Mouse (Mus musculus): ENCODE data around the gene Mcoln2.

Mcoln2 gene

DNA sequence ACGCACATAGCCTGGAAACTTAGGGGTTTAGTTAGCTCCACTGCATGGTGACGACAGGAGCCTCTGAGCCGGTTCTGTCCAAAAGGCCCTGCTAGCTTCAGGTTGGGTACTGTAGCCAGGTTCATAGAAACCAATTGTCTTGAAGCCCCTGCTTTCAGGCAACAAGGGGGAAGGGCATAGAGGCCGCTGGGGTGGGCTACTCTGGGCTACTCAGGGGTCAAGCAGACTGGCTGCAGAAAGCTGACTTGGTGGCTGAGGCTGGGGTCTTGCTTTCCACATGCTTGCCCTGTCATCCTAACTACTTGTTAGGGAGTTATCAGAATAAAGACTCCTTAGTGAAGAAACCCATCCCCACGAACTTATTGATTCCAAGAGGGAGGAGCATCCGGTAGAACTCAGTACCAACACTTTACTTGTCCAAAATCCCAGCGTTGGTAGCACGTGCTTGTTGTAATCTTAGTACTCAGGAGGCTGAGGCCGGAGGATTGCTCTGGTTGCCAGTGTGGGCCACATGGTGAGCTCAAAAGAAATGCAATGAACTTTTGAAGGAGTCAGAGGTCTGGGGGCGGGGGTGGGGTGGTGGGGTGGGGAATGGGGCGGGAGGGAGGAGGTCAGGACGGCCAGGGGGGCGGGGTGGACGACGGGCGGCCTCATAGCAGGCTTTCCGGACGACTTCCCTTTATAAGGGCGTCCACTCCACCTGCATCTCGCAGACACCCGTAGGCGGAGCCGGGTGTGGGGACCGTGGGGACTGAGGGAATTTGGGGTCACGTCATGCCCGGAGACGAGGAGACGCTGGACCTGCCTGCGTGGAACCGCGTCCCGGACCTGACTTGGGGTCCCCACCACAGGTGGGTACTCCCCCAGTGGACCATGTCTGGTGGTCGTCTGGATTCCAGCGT, at the start of gene Mcoln2:
Gene Mcoln2, plus strand, starts transcription at position 678 of the 902 bp plus-strand sequence.
- no peak for DNase-seq (ENCODE audit: low spot score in 2 of 2)

DNA sequence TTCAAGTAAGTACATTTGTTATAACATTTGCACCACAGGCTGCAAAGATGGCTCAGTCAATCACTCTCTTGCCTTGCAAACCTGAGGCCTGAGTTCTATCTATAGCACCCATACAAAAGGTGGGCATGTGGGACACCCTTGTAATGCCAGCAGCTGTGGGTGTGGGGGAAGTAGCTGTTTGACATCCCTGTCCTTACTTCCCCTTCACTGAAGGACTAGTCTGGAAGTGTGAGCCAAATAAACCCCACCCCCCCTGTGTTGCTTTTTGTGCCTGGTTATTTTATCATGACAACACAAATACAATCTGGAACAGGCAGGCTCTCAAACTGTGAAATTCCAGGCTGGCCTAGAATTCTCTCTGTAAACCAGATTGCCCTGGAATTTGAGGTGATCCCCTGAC, 49.7 kb upstream of the Mcoln2 start:
- no peak for DNase-seq (ENCODE audit: low spot score in 2 of 2)

DNA sequence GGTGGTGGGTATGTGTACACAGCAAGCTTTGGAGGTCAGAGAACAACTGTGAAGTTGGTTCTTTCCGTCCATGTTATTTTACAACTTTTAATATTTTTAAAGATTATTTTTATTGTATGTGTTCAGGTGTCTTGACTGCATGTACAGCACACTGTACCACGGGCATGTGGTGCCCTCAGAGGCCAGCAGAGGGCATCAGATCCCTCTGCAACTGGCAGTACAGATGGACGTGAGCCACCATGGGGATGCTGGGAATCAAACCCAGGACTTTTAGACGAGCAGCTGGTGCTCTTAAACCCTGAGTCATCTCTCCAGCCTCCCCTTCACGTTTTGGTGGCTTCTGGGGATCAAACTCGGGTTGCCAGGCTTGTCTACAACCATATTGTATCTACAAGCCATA, 47.6 kb upstream of the Mcoln2 start:
- DNase-seq (ENCODE audit: low spot score in 2 of 2) = no peak

DNA sequence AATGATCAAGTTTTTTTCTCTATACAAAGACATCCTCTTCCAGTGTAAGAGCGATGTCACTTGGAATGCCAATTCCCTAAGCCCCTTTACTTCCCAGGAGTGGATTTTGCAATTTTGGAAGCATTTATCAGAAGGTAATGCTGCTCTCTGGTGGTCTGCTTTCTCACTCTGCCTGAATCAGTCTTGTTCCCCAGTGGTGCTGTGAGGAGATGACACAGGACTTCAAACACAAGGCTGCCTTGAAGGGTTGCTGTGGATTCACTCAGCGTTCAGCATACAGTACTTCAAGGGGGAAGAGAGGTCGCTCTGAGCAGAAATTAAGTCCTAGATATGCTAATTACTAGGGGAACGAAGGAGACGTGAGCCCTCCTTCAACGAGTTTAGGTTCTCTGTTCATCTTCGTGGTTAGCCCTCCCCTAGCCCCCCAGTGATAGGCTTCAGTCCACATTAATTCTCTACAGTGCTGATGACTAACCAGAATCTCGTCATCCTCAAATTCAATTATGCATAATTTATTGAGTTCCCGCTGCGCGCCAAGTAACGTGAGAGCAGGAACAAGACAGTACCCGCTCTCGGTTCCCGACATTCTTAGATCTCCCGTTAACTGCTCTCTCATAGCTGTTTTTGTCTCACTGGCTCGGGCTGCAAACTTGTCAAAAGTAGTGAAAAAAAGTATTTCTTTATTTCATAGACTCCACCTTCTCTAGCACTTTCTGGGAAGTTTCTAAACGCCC, 42.4 kb upstream of the Mcoln2 start:
- DNase-seq (ENCODE audit: low spot score in 2 of 2) = no peak

DNA sequence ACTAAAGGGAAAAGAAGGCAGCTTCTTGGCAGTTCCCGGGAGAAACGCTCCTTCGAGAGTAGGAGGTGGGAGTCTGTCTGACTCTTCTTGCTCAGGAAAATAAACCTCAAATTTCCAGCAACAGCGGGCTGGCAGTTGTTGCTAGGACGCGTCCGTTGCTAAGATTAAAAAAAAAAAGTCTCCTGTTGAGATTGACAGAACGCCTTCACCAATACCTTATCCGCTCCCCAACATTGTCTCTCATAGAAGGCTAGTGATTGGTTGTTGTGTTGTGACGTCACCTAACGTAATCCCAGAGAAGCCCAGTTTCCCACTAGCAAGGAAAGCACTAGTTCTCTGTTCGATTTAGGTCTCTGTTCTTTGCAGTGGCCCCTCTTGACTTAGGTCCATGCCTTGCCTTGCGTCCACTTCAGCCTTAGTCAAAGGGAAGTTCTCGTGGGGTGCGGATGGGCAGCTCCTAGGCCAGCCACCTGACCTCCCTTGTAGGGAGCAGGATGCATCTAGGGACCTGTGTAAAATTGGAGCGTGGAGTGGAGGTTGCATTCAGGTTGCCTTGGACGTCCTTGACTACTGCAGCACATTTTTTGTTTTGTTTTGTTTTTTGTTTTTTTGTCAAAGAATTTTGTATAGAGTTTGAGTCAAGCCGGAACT, 41.6 kb upstream of the Mcoln2 start, which contains the start of gene Wdr63:
Gene Wdr63, minus strand, starts transcription at position 210 of the 651 bp plus-strand sequence.
- peak; percentile 10 to 27 for DNase-seq (ENCODE audit: low spot score in 2 of 2)

DNA sequence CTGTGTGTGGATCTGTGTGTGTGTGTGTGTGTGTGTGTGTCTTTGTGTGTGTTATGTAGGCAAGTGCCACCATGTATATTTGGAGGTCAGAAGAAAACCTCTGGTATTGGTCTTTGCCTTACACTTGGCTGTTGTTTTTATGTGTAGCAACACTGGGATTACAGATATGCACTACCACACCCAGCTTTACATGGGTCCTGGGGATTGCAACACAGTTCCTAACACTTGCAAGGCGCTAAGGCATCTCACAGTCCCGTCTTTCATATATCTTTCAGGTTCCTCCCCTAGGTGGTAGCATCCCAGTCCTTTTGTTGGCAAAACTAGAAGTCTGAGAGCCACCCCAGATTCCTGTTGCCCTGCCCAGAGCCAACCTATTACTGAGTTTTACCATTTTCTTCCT, 40.7 kb upstream of the Mcoln2 start:
- no peak for DNase-seq (ENCODE audit: low spot score in 2 of 2)

DNA sequence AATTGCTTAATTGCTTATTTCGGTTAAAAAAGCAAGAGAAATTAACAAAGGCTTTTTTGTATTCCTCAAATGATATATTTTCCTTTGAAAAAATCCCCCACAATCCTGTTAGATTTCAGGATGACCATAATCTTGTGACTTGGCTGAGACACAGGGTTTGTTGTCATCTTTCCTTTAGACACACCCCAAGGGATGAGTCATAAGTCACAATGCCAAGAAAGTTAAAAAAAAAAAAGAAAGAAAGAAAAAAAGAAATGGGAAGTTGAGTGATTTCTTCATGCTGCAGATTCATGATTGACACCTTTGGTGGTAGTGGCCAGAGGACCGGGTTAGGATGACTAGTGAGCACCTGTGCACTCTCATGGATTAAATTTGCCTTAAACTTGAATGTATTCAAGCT, 39.3 kb upstream of the Mcoln2 start:
- DNase-seq (ENCODE audit: low spot score in 2 of 2) = no peak

DNA sequence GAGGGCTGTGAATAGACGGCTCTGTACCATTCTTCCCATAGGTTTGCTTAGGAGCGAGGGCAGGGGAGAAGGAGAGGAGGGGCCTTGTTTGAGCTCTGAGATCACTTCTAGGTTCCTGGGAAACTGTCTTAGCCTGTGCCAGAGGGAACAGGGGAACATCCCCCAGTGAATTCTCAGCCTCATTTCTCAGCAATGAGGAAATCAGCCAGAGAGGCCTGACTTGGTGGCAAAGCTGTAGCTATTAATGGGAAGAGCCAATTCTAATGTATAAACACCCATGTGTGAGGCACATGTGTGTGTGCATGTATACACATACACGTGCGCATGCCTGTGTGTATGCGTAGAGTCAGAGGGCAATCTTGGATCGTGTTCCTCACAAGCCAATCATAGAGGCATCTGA, 38.7 kb upstream of the Mcoln2 start:
- no peak for DNase-seq (ENCODE audit: low spot score in 2 of 2)

DNA sequence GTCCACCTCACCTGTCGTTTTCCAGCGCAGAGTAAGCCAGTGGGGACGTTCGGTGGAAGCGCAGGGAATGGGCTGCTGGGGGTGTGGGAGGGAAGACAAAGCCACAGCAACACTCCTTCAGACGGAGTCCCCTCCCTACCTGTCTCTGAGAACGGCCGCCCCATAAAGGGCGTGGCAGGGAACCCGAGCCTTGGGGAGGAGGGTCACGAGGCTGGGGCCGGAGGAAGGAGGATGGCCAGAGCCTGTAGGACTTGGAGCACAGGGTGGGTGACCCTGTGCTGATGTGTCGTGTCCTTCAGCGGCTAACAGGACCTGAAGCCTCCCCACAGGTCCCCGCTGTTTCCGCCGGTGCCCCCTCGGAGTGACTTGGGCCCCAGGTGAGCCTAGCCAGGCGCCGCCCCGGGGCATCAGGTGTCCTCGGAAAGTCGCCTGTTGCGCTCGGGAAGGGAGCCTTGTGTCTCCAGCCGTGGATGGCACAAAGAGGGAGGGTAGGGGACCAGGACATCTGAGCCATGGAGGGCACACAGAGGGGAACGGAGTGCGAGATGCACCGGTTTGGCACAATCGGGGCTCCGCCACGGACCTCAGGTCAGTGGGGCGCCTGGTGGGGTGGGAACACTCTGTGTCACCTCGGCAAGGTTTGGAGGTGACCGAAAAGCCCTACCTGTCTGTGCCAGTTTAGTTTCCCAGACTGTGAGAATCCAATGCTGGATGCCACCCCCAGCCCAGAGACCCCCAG, 32.2 kb upstream of the Mcoln2 start, which contains the start of gene Mcoln3:
Gene Mcoln3, plus strand, starts transcription at position 193 of the 739 bp plus-strand sequence.
- no peak for DNase-seq (ENCODE audit: low spot score in 2 of 2)

DNA sequence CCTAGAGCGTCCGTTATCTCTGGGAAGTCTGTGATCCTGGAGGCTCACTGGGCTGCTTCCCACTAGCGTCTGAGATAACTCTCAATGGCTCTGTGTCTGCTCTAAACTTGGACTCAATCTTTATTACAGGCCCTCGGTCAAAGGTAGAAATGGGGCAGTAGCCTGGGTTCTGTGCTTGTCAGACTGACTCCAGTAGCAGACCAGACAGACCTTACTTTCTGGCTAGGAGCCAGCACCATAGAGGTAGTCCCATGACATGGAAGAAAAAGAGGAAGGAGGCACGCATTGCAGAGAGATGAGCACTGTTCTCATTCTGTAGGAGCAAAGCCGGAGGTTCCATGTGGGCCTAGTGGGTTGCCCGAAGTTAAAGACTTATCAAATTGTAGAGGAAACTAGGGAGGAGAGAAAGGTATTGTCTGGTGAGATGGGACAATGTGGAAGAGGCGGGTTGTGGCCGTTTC, 31.6 kb upstream of the Mcoln2 start:
- no peak for DNase-seq (ENCODE audit: low spot score in 2 of 2)

DNA sequence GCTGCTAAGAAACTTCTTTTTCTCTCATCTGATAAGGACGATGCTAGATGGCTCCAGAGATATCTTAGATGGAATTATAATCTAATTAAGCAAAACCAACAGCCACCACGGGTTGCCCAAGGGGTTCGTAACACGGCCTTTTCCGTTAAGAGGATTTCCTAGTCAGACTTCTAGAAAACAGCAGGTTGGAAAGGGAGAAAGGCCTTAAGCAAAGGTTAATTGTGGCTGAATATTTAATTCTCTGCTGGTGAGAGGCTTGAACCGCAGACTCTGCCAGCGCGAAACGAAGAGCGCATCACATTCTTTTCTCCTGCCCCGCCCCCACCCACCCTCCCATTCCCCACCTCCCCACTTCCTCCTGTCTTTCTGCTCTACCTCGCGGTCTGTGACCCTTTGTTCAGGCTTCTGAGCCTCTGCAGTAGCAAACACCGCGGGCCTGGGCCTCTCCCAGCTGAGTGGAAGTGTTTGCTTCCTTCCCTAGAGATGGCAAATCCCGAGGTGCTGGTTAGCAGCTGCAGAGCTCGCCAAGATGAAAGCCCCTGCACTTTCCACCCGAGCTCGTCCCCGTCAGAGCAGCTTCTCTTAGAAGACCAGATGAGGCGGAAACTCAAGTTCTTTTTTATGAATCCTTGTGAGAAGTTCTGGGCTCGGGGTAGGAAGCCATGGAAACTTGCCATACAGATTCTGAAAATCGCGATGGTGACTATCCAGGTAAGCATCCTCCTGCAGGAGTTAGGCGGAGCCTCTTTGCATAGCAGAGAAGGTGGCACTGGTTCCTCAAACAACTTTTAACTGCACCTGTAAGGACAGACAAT, 28.1 kb upstream of the Mcoln2 start:
- DNase-seq (ENCODE audit: low spot score in 2 of 2) = no peak

DNA sequence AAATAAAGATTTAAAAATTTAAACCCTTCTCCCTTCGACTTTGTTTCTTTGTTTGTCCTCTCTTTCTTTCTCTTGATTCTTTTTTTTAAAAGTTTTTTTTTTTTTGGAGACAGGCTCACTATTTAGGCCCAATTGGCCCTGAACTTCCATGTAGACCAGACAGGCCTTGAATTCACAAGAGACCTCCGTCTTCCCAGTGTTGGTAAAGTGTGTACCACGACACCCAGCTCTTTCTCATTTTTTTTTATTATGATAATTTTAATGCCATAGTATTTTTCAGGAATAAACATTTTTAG, 27.6 kb upstream of the Mcoln2 start:
- DNase-seq (ENCODE audit: low spot score in 2 of 2) = no peak

DNA sequence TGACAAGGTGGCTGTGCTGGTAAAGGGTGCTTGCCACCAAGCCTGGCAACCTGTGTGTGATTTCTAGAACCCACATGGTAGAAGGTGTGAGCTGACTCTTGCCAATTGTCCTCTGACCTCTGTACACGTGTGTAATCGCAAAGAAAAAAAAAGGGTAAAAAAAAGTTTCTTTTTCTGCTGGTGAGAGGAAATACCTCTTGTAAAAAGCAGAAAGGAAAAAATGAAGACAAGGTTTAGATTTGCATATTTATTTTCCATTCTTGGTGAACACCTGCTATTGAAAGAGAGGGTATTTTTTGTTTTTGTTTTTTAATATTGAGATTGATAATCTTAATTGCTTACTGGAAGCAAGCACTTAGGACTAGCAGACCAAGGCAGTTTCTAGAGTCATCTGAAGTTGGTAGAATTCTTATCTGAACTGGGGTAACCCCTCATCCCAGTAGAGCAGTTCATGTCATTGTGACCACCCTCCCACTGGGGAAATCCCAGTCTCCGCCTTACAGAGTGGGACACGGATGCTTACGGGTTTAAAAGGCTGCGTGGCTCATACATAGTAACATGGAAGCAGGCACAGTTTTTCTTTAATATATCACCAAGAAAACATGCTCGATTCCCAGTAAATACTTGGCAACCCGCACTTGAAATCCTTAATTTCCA, 26.7 kb upstream of the Mcoln2 start:
- no peak for DNase-seq (ENCODE audit: low spot score in 2 of 2)

DNA sequence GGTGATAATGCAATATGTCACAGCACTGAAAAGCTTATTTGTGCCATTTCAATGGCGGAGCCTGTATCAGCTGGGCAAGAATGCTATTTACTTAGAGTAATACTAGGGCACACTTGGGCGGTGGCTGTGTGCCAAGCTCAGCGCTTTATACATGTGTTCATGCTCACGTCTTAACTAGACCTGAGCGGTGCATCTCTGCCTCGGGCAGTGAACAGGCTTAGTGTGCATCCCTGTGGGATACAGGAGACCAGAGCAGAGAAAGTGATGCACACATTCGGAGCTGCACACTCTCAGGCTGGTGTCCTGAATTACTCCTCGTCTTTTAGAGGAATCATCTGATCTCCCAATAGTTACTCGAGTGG, 26.2 kb upstream of the Mcoln2 start:
- no peak for DNase-seq (ENCODE audit: low spot score in 2 of 2)

DNA sequence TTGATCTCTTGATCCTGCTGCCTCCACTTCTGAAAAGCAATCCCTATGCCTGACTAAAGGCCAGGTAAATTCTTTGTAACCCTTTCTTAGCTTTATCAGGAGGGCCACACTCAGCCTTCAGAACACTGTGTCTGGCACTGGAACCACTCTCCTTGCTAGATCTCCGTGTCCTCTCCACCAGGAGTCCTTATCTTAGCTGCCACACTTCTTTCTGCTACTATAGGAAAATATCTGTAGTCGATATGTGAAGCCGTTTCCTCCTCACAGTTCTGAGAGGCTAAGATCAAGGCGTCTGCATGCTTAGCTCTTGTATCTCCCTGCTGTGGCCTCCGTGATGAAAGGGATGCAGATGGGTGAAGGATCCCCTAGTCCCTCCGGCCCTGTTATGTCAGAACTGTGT, 22.4 kb upstream of the Mcoln2 start:
- no peak for DNase-seq (ENCODE audit: low spot score in 2 of 2)

DNA sequence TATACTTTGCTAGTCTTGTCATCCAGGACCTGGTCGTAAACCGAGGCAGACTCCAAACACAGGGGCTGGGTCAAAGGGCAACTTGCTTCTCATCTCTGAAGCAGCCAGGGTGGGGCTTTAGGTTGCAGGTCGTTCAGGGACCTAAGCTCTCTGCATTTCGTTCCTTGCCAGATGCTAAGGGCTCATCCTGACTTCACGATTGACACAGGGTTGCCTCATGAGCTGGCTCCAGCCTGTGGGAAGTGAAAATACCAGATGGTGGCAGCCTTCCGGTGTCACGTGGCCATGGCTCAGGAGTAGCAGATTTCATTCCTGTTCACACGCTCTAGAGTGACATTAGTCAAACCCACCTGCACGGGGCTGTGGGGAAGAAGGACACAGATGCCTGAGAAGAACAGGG, 14.8 kb upstream of the Mcoln2 start:
- no peak for DNase-seq (ENCODE audit: low spot score in 2 of 2)

DNA sequence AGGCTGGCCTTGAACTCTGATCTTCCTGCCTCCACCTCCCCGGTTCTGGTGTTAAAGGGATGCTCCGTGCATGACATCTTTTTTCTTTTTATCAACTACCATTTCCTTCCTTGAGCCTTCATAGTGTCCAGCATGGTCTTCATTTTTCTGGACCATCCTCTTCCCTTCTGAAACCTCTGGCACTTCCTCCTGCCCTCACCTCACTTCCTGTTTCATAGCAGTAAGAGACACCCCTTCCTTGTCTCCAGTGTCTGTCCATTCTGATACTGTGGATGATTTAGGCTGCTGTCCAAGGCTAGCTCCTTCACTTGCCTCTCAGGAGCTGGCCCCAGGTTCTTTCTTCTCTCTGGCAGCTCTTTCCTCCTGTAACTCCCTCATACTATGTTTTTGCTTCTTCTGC, 14.2 kb upstream of the Mcoln2 start:
- DNase-seq (ENCODE audit: low spot score in 2 of 2) = no peak

DNA sequence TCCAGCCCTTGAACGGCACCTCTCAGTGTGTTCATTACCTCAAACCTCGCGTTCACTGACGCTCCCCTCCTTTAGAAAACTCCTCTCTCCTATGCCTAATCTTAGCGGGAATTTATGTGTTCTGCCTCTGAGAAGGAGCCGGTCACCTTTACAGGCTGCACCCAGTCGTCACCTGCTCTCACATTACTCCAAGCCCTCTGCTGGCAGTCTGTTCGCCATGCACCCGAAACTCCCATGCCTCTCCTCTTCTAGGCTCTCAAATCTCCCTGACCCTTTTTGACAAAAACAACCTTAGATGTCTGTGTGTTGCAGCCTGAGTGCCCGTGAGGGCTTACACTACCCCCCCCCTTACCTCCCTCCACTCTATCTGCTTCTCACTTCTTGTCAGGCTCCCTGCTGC, 13.2 kb upstream of the Mcoln2 start:
- no peak for DNase-seq (ENCODE audit: low spot score in 2 of 2)

DNA sequence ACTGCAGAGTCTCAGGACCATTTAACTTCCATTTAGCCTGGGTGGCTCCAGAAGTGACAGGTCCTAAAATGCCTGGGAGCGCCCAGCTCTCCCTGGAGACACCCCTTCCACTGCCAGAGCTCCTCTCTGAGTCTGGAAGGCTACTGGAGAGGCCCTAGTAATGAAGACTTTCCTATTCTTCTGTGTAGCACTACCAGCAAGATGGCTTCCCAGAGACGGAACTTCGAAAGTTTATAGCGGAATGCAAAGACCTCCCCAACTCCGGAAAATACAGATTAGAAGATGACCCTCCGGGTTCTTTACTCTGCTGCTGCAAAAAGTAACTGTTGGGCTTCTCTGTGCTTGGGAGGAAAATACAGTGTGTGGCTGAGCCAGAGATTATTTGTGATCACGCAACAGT, 9.4 kb upstream of the Mcoln2 start:
- DNase-seq (ENCODE audit: low spot score in 2 of 2) = no peak

DNA sequence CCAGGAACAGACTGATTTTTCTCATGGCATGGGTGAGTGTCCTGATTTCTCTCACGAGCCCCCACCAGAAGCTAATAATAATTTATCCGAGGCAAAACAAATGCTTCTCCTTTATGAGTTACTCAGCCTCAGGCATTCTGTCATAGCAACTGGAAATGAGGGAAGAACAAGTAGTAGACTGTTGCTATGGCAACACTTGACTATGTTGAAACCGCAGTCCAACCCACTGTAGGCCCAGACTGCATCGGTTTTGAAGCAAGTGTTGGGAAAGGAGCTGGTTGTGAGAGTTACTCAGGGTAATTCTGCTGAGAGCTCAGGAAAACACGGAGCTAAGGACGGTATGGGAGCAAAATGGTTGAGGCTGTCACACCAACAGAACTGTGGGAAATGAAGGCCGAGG, 7.1 kb upstream of the Mcoln2 start:
- no peak for DNase-seq (ENCODE audit: low spot score in 2 of 2)

DNA sequence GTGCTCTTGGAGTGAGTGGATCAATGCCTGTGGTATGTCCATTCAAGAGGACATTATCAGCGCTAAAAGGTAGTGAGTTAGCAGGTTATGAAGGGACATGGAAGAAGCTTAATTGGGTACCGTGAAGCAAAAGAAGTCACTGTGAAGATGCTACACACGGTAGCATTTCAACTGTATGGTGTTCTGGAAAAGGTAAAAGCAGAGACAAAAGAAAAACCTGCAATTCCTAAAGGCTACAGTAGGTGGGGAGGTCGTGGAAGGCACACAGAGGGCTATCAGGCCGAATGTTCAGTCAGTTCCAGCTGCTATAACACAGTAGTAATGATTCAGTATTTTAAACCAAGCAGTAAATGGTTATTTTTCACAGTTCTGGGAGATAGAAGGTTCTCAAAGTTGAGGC, 4.1 kb upstream of the Mcoln2 start:
- DNase-seq (ENCODE audit: low spot score in 2 of 2) = no peak
